Mouse (Mus musculus) brown adipose tissue, adult 24 weeks (tissue): Measurements from ENCODE around the gene Cldn24. TPM values are rescaled to one million over a fixed set of nuclear protein-coding genes. Genes with fewer than 3 reads are reported as not detected.
A peak's percentile ranks its signal among the peaks of the same experiment; 100 is the strongest.

ENCODE experiments used
- H3K27ac ChIP-seq: fragments of 200-500 bp; replicated peaks from 2 replicates; pipeline ENCODE4 v1.5.1; 2012; ENCODE audit warnings: low read depth, mild to moderate bottlenecking, low read length
- H3K4me1 ChIP-seq: fragments of 200-500 bp; 2 replicates; pipeline ENCODE4 v1.6.1; 2012; ENCODE audit warnings: low read length, mixed read lengths; ENCODE audit not compliant: control insufficient read depth, insufficient read depth, insufficient read length
- H3K4me3 ChIP-seq: fragments of 200-500 bp; 2 replicates; pipeline ENCODE4 v1.5.1; 2012; ENCODE audit warnings: low read depth, mild to moderate bottlenecking, low read length, moderate library complexity; ENCODE audit not compliant: insufficient read depth
- polyA plus RNA-seq: library from polyadenylated mRNA; stranded (reverse); fragments of >200 nt; gene quantifications from 2 replicates; pipeline ENCODE4 v1.2.4, GENCODE M21; 2012; ENCODE audit not compliant: missing spikeins, insufficient read depth, insufficient read length

The Cldn24 gene
- polyA plus RNA-seq, 1 experiment: not detected

- Histone ChIP-seq H3K4me1 (no peaks in the 10 kb centered on the region), H3K27ac (0 out of 2 replicates have a peak overlapping the region, but pooled peaks have one; percentile 23), H3K4me3 (peak overlapping the region; percentile 10)
Measured at GRCm38 (mm10) chr8:47851824-47852502, 30.0 kb downstream of the Cldn24 start.

DNA sequence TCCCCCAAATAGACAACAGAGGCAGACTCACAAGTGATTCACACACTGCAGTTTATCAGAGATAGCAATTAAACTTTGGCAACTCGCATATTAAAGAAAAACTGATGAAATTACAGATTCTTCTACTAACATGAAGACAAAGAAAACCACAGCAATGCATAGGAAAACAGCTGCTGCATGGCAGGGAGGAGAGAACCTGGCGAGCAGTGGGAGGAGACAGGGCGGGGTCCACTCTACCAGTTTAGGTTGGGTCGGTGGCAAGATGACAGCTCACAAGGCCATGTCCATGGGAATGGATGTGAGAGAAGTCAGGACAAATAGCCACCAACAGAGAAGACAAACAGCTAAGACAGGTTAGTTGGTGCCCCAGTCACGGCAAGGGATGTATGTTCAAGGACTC lies 30.8 kb downstream of the Cldn24 start:
- Histone ChIP-seq H3K4me3 (no peak overlapping the region), H3K4me1 (no peaks in the 10 kb centered on the region), H3K27ac (no peak overlapping the region)

DNA sequence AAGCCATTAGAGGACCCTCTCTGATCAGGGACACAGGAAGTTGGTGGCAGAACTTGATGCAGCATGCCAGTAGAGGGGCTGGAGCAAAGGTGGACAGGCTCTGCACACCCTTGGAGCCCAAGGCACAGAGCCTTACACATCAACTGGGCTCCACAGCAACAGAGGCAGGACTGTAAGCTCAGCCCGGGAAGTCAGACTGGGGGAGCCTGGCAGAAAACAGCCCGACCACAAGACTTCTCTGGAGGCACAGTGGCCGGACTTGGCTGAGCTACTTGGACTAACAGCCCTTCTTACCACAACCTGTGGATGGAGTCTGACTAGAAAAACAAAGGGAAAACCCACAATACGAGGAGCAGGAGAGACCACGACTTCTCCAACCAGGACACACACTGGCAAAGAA lies 31.4 kb downstream of the Cldn24 start:
- Histone ChIP-seq H3K4me1 (no peaks in the 10 kb centered on the region), H3K27ac (no peak overlapping the region), H3K4me3 (no peak overlapping the region)

- Histone ChIP-seq H3K4me3 (no peak overlapping the region), H3K4me1 (no peaks in the 10 kb centered on the region)
Measured at GRCm38 (mm10) chr8:47859259-47859658, 37.3 kb downstream of the Cldn24 start.

GRCm38 (mm10) chr8:47866568-47866967 lies 44.6 kb downstream of the Cldn24 start:
- H3K4me3 ChIP-seq: no peak overlapping the region
- no peak overlapping the region for H3K27ac ChIP-seq
- H3K4me1 ChIP-seq: no peaks in the 10 kb centered on the region

More at GRCm38 (mm10) chr8:47859259-47859658, 37.3 kb downstream of the Cldn24 start:
- H3K27ac ChIP-seq: no peak overlapping the region

- Histone ChIP-seq H3K4me3 (no peak overlapping the region), H3K27ac (no peak overlapping the region), H3K4me1 (no peaks in the 10 kb centered on the region)
Measured at GRCm38 (mm10) chr8:47867067-47867466, 45.1 kb downstream of the Cldn24 start.

Other genes starting within 250 kb of the Cldn24 start
- 8.8 and 15.4 TPM in 2 replicates for gene Ing2, start 146.6 kb upstream of the Cldn24 start, polyA plus RNA-seq
- 5.0 and 6.1 TPM in 2 replicates for gene Cdkn2aip, start 108.2 kb upstream of the Cldn24 start, polyA plus RNA-seq
- 3.5 and 3.8 TPM in 2 replicates for gene Cldn22, start 2.3 kb downstream of the Cldn24 start, polyA plus RNA-seq
- gene Wwc2, start 168.8 kb downstream of the Cldn24 start, polyA plus RNA-seq: 12.6 and 14.1 TPM in 2 replicates